Mouse (Mus musculus) lung, embryonic 14.5 days (tissue): Measurements from ENCODE around the gene Tex19.1. TPM values are rescaled to one million over a fixed set of nuclear protein-coding genes. Genes with fewer than 3 reads are reported as not detected.

Experiments used
- ATAC-seq: fragments of 200-750 bp; cut with Nextera tagmentation; 2 replicates; pipeline ENCODE4 v1.8.0; 2017; ENCODE audit warnings: mild to moderate bottlenecking, moderate TSS enrichment, moderate library complexity; ENCODE audit not compliant: insufficient read depth
- DNase-seq: peaks from one replicate; pipeline ENCODE4 v3.0.0-alpha.2; 2015
- H3K27ac ChIP-seq: fragments of 300-500 bp; sonication (generic); 2 replicates; pipeline ENCODE4 v1.5.1; 2014; ENCODE audit warnings: low read depth, mild to moderate bottlenecking, moderate library complexity
- H3K27me3 ChIP-seq: fragments of 300-500 bp; sonication (generic); 2 replicates; pipeline ENCODE4 v1.6.1; 2014; ENCODE audit warnings: low read length, control low read depth; ENCODE audit not compliant: insufficient read depth
- H3K36me3 ChIP-seq: fragments of 300-500 bp; sonication (generic); 2 replicates; pipeline ENCODE4 v1.6.1; 2014; ENCODE audit warnings: control low read depth; ENCODE audit not compliant: insufficient read depth
- H3K4me1 ChIP-seq: fragments of 300-500 bp; sonication (generic); 2 replicates; pipeline ENCODE4 v1.6.1; 2014; ENCODE audit warnings: antibody characterized with exemption, control low read depth; ENCODE audit not compliant: insufficient read depth
- H3K4me2 ChIP-seq: fragments of 300-500 bp; sonication (generic); 2 replicates; pipeline ENCODE4 v1.6.1; 2014; ENCODE audit warnings: mild to moderate bottlenecking
- H3K4me3 ChIP-seq: fragments of 300-500 bp; sonication (generic); 2 replicates; pipeline ENCODE4 v1.5.1; 2014; ENCODE audit warnings: low read depth, low read length
- H3K9ac ChIP-seq: fragments of 300-500 bp; sonication (generic); 2 replicates; pipeline ENCODE4 v1.6.1; 2014
- H3K9me3 ChIP-seq: fragments of 300-500 bp; sonication (generic); 2 replicates; pipeline ENCODE4 v1.6.1; 2016; ENCODE audit warnings: low read depth, low read length, control low read depth
- CTCF ChIP-seq: IDR thresholded peaks from 2 replicates; pipeline ENCODE4 v1.5.1; 2016; ENCODE audit warnings: antibody characterized with exemption, low read depth
- WGBS: fragments of 180-500 bp; shearing (Covaris S2); extraction: QIAGEN DNeasy Blood & Tissue Kit; methylation state at CpG from one replicate; pipeline ENCODE4 v1.1.7; 2014; 5-methylcytosine and 5-hydroxymethylcytosine counted together
- polyA plus RNA-seq: library from polyadenylated mRNA; unstranded; fragments of >200 nt; fragmentation: Nextera tagmentation; extraction: Ambion mirVana; gene quantifications from 2 replicates; pipeline ENCODE4 v1.2.1, GENCODE M21; 2014

The Tex19.1 gene
- polyA plus RNA-seq, 1 experiment from 2014 or later, result not detected

- H3K4me3 ChIP-seq, result no peak overlapping the region
- no peak for TF ChIP-seq CTCF
- H3K9ac ChIP-seq, result no peak overlapping the region
- H3K4me2 ChIP-seq, result no peak overlapping the region
- no peaks in the 10 kb centered on the region for H3K9me3 ChIP-seq
- no peaks in the 10 kb centered on the region for H3K27me3 ChIP-seq
- 84% methylated on average over 5 of the region's 5 CpGs for WGBS
- DNase-seq, result no peak
- no peak for ATAC-seq
- H3K27ac ChIP-seq, result no peak overlapping the region
- no peaks in the 10 kb centered on the region for H3K4me1 ChIP-seq
- no peaks in the 10 kb centered on the region for H3K36me3 ChIP-seq
These were observed 27.3 kb downstream of the Tex19.1 start for GRCm38 (mm10) chr11:121173203-121173602.

- WGBS, result 40% methylated on average over 3 of the region's 3 CpGs
- Histone ChIP-seq H3K4me1 (no peaks in the 10 kb centered on the region), H3K36me3 (no peaks in the 10 kb centered on the region), H3K9me3 (no peaks in the 10 kb centered on the region), H3K9ac (no peak overlapping the region), H3K4me3 (no peak overlapping the region), H3K27me3 (no peaks in the 10 kb centered on the region), H3K27ac (no peak overlapping the region), H3K4me2 (no peak overlapping the region)
- no peak for DNase-seq
- TF ChIP-seq CTCF, result no peak
- ATAC-seq, result no peak
These were observed 28.3 kb downstream of the Tex19.1 start for GRCm38 (mm10) chr11:121174234-121174633.

- H3K27me3 ChIP-seq, result no peaks in the 10 kb centered on the region
- H3K4me3 ChIP-seq, result no peak overlapping the region
- 0 out of 2 replicates have a peak, but pooled peaks cover 4% of the 10 kb centered on the region for H3K36me3 ChIP-seq
- no peaks in the 10 kb centered on the region for H3K9me3 ChIP-seq
- TF ChIP-seq CTCF, result peak; percentile 97
- H3K4me2 ChIP-seq, result no peak overlapping the region
- 48% methylated on average over 12 of the region's 12 CpGs for WGBS
- ATAC-seq (peak; percentile 81), DNase-seq (peak; percentile 73)
- no peak overlapping the region for H3K9ac ChIP-seq
- H3K27ac ChIP-seq, result no peak overlapping the region
- H3K4me1 ChIP-seq, result no peaks in the 10 kb centered on the region
These were observed 30.6 kb downstream of the Tex19.1 start for GRCm38 (mm10) chr11:121176285-121177270.

GRCm38 (mm10) chr11:121189681-121190080 is 43.7 kb downstream of the Tex19.1 start:
- H3K36me3 ChIP-seq, result no peaks in the 10 kb centered on the region
- H3K9ac ChIP-seq, result no peak overlapping the region
- no peak overlapping the region for H3K4me3 ChIP-seq
- no peak overlapping the region for H3K27ac ChIP-seq
- no peak overlapping the region for H3K4me2 ChIP-seq
- no peak for TF ChIP-seq CTCF
- H3K27me3 ChIP-seq, result no peaks in the 10 kb centered on the region
- ATAC-seq, result no peak
- no peaks in the 10 kb centered on the region for H3K9me3 ChIP-seq
- DNase-seq, result no peak
- 78% methylated on average over 3 of the region's 3 CpGs for WGBS
- H3K4me1 ChIP-seq, result no peaks in the 10 kb centered on the region

- H3K4me2 ChIP-seq, result no peak overlapping the region
- no peak overlapping the region for H3K9ac ChIP-seq
- H3K9me3 ChIP-seq, result no peaks in the 10 kb centered on the region
- 30% methylated on average over 2 of the region's 2 CpGs for WGBS
- H3K36me3 ChIP-seq, result no peaks in the 10 kb centered on the region
- no peak for DNase-seq
- no peaks in the 10 kb centered on the region for H3K27me3 ChIP-seq
- no peak for TF ChIP-seq CTCF
- H3K4me1 ChIP-seq, result no peaks in the 10 kb centered on the region
- no peak overlapping the region for H3K4me3 ChIP-seq
- no peak overlapping the region for H3K27ac ChIP-seq
- ATAC-seq, result no peak
These were observed 46.8 kb downstream of the Tex19.1 start for GRCm38 (mm10) chr11:121192742-121193141.

GRCm38 (mm10) chr11:121193415-121193814 is 47.5 kb downstream of the Tex19.1 start:
- Histone ChIP-seq H3K27ac (no peak overlapping the region), H3K9ac (no peak overlapping the region), H3K4me2 (no peak overlapping the region), H3K27me3 (no peaks in the 10 kb centered on the region), H3K4me3 (no peak overlapping the region), H3K9me3 (no peaks in the 10 kb centered on the region), H3K4me1 (no peaks in the 10 kb centered on the region), H3K36me3 (no peaks in the 10 kb centered on the region)
- ATAC-seq (no peak), DNase-seq (no peak)
- no peak for TF ChIP-seq CTCF
- WGBS, result 66% methylated on average over 3 of the region's 3 CpGs

Other genes starting within 250 kb of the Tex19.1 start
- gene Ccdc57, start 213.3 kb upstream of the Tex19.1 start, polyA plus RNA-seq, result 6.3 and 7.2 TPM in 2 replicates
- gene Slc16a3, start 197.7 kb upstream of the Tex19.1 start, polyA plus RNA-seq, result 37.7 and 39.3 TPM in 2 replicates
- gene Csnk1d, start 154.8 kb upstream of the Tex19.1 start, polyA plus RNA-seq, result 82.5 and 89.8 TPM in 2 replicates
- 0.26 TPM in 1 of 2 replicates, not detected in the other for gene Cd7, start 106.7 kb upstream of the Tex19.1 start, polyA plus RNA-seq
- gene Sectm1b, start 82.6 kb upstream of the Tex19.1 start, polyA plus RNA-seq, result not detected in 2 replicates
- gene Sectm1a, start 64.9 kb upstream of the Tex19.1 start, polyA plus RNA-seq, result 0.30 TPM in 1 of 2 replicates, not detected in the other
- gene Tex19.2, start 27.5 kb upstream of the Tex19.1 start, polyA plus RNA-seq, result not detected in 2 replicates
- not detected in 2 replicates for gene Uts2r, start 14.1 kb downstream of the Tex19.1 start, polyA plus RNA-seq
- gene Hexdc, start 58.3 kb downstream of the Tex19.1 start, polyA plus RNA-seq, result 7.4 and 9.4 TPM in 2 replicates
- gene Ogfod3, start 58.6 kb downstream of the Tex19.1 start, polyA plus RNA-seq, result 25.1 and 26.2 TPM in 2 replicates
- gene Cybc1, start 83.2 kb downstream of the Tex19.1 start, polyA plus RNA-seq, result 29.1 and 35.7 TPM in 2 replicates
- gene Narf, start 91.1 kb downstream of the Tex19.1 start, polyA plus RNA-seq, result 39.6 and 44.7 TPM in 2 replicates
- gene Foxk2, start 113.8 kb downstream of the Tex19.1 start, polyA plus RNA-seq, result 11.3 and 11.6 TPM in 2 replicates
- 110 and 111 TPM in 2 replicates for gene Wdr45b, start 208.3 kb downstream of the Tex19.1 start, polyA plus RNA-seq
- gene Rab40b, start 242.1 kb downstream of the Tex19.1 start, polyA plus RNA-seq, result 3.0 and 4.7 TPM in 2 replicates